Mouse (Mus musculus) erythroblast, embryonic 14.5 days (primary cell): ENCODE results near the gene Arl14ep.

Experiments used
- GATA1 ChIP-seq: IDR thresholded peaks from 2 replicates; pipeline ENCODE4 v1.6.1; 2012; ENCODE audit warnings: low read length, inconsistent platforms, mixed read lengths
- TAL1 ChIP-seq: IDR thresholded peaks from 3 replicates; pipeline ENCODE4 v1.6.1; 2012; ENCODE audit warnings: low read length, inconsistent platforms, mixed read lengths

- TF ChIP-seq GATA1 (no peak), TAL1 (no peak)
Measured at GRCm38 (mm10) chr2:106958916-106959315, 15.3 kb downstream of the Arl14ep start.
